Mouse (Mus musculus) gastrocnemius, adult 18-20 months (tissue): ENCODE results near the gene Soga3. TPM values are rescaled to one million over a fixed set of nuclear protein-coding genes. Genes with fewer than 3 reads are reported as not detected.

ENCODE experiments used
- DNase-seq: peaks from one replicate; pipeline ENCODE4 v3.0.0; 2021; ENCODE audit warnings: low spot score
- long read RNA-seq, 2 experiments: library from polyadenylated mRNA; stranded (forward); transcript quantifications; one replicate each; pipeline ENCODE4 v2.0.0; 2021
- total RNA-seq, 2 experiments: library from RNA; stranded (reverse); gene quantifications; 2 replicates each; pipeline ENCODE4 v1.2.3; 2021

Gene Soga3
- total RNA-seq = not detected
- long read RNA-seq, experiment 1 = 0 reads
- long read RNA-seq, experiment 2 = 0 reads

GRCm38 (mm10) chr10:29143566-29144335 is at the start of gene Soga3:
Gene Soga3, plus strand, starts transcription at chr10:29143839.
- no peak for DNase-seq

DNA sequence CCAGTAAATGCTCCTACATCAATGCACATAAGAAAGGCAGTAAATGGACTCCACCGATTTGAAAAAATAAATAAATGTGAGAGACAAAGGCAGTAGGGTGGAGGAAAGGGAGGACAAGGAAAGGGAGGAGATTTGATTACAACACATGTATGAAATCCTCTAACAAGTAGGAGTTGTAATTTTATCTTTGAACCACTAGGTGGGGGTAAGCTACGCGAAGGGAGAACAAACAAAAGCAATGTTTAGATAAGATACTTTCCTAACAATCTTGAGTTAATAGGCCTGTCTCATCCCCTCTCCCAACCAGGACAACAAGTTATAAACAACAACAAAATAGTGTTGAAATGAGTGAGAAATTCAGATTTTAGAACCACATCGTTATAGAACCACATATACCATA is 36.7 kb upstream of the Soga3 start:
- no peak for DNase-seq

GRCm38 (mm10) chr10:29142556-29143105 is 1.0 kb upstream of the Soga3 start:
- no peak for DNase-seq

- no peak for DNase-seq
Observed at GRCm38 (mm10) chr10:29144612-29145405, 1.2 kb downstream of the Soga3 start.

DNA sequence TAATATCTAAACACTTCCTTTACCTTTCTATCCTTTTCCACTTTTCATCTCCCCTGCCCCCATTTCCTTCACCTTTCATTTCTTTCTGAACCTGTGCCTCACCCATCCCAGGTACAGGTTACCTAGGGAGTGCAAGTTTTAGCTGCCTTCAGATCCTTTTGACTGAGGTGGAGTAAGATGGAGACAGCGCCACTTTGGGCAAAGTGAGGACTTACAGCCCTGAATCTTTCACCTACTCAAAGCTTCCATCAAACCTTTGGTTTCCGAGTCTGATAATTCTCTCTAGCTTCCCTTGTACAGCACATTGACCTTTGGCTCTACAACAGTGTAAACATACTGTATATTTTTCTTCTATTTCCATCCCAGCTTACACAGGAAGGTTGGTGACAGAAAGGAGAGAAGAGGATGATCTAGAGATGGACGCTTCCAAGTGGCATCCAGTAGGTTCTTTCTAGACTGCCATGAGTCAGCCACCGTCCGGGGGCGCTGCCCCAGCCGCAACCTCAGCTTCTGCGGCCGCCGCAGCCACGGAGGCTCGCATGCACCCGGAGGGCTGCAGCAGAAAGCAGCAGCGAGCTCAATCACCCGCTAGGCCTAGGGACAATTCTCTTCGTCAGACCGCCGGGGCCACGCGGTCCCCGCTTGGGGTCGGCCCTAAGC is 2.7 kb downstream of the Soga3 start:
- no peak for DNase-seq

DNA sequence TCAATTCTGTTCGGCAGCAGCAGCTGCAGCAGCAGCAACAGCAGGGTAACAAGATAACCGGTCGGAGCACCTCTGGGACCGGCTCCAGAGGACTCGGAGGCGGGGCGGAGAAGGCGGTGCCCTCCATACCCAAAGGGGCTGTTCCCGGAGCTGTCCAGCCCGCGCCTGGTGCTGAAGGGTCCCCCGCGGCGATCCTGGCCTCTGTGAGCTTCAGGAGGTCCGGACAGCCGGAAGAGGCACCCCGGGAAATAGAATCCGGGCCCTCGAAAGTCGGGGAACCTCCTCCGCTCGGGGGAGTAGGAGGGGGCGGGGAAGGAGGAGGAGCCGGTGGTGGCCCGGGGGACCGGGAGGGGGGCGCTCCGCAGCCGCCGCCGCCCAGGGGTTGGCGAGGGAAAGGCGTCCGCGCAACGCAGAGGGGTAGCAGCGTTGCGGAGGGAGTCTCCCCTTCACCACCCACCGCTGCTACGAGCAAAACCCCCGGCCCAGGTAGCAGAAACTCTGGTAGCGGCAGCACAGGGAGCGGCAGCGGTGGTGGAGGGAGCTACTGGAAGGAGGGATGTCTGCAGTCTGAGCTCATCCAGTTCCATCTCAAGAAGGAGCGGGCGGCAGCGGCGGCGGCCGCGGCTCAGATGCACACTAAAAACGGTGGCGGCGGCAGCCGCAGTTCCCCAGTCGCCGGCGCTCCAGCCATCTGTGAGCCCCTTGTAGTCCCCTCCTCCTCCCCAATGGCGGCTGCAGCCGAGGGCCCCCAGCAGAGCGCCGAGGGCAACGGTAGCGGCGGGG is 3.4 kb downstream of the Soga3 start:
- DNase-seq = peak; percentile 64

GRCm38 (mm10) chr10:29147641-29147990 is 4.0 kb downstream of the Soga3 start:
- no peak for DNase-seq

DNA sequence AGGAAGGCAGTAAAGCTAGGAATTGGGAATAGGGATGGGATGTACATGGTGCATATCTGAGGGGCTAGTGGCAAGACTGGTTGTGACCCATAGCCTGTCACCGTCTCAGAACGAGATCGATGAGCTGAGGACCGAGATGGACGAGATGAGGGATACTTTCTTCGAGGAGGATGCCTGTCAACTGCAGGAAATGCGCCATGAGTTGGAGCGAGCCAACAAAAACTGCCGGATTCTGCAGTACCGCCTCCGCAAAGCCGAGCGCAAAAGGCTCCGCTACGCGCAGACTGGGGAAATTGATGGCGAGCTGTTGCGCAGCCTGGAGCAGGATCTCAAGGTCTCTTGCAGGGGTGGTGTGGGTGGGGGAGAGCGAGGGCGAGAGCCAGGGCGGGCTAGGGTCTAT is 4.4 kb downstream of the Soga3 start:
- DNase-seq = no peak

GRCm38 (mm10) chr10:29155304-29155703 is 11.7 kb downstream of the Soga3 start:
- no peak for DNase-seq

DNA sequence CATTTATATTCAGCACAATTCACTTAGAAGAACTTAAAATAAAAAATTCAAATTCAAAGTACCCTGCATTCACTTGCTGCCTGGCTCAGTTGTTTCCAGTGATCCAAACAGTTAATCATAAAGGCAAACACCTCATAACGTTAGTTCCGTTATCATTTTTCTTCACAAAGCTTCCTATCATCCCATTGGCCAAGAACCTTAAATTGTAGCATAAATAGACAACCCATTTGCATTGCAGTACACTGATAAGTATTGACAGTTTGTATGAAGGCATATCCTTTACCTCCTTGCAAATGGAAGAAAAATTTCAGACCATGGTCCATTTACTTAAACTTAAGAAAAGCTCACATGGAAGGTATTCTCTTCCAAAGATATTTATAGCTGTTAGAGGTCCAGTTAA is 18.0 kb downstream of the Soga3 start:
- no peak for DNase-seq

GRCm38 (mm10) chr10:29173778-29174177 is 30.1 kb downstream of the Soga3 start:
- no peak for DNase-seq

- DNase-seq = no peak
Observed at GRCm38 (mm10) chr10:29175656-29176055, 32.0 kb downstream of the Soga3 start.

DNA sequence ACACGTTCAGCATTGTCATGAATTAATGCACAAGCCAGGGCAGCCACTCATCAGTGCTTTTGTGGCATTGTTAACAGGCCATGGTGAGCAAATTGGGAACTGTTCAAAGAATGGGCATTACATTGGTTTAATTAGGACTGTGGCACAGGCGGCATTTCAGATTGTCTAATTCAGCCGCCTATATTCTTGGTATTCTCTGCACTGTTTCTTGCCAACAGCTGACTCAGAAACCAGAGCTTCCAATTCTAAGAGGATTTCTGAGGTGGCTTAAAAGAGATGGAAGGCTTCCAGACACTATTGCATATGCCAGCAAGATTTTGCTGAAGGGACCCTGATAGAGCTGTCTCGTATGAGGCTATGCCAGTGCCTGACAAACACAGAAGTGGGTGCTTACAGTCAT is 33.2 kb downstream of the Soga3 start:
- no peak for DNase-seq

GRCm38 (mm10) chr10:29178003-29178402 is 34.4 kb downstream of the Soga3 start:
- DNase-seq = no peak

- DNase-seq = no peak
Observed at GRCm38 (mm10) chr10:29180210-29180609, 36.6 kb downstream of the Soga3 start.

- no peak for DNase-seq
Observed at GRCm38 (mm10) chr10:29181046-29181445, 37.4 kb downstream of the Soga3 start.

DNA sequence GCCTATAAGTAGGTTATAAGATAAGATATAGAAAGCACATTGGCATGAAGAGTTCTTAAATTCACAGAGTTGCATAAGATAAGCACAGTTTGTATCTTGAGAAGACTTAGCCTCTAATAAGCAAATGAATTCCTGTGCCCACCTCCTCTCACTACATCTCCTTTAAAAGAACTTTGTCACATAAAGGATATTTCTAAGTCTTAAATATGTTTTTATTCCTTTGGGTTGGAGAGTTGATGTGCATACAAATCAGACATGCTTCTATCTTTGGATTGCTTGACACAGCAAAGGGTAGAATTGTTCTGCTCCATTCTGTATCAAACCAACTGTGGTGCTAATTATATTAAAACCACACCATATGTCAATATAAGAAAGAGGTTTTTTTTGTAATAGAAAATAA is 50.1 kb downstream of the Soga3 start:
- DNase-seq = no peak

GRCm38 (mm10) chr10:29196811-29197210 is 53.2 kb downstream of the Soga3 start:
- no peak for DNase-seq

- no peak for DNase-seq
Observed at GRCm38 (mm10) chr10:29198642-29199041, 55.0 kb downstream of the Soga3 start, which contains the start of gene Gm49353. Gene Gm49353, plus strand, starts transcription at chr10:29198954.

- DNase-seq = no peak
Observed at GRCm38 (mm10) chr10:29199835-29200234, 56.2 kb downstream of the Soga3 start.

DNA sequence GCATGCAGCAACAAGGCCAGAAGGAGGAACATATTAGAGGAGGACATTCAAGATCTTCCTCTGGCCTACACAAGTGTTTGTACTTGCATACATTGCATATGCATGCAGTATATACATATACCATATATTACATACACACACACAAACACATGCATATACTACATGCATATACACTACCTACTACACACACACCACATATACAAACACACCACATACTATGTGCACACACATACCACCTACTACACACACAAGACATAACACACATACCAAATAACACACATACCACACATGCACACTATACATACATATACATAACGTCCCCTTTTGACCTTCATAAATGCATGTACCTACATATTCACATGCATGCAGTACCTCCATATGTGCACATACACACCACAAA is 57.0 kb downstream of the Soga3 start:
- DNase-seq = no peak
